Mouse (Mus musculus) kidney, postnatal 0 days (tissue): ENCODE measurements around the gene Cyfip2. TPM values are rescaled to one million over a fixed set of nuclear protein-coding genes. Genes with fewer than 3 reads are reported as not detected.

Experiments
- ATAC-seq: fragments of 200-750 bp; cut with Nextera tagmentation; replicated peaks from 2 replicates; pipeline ENCODE4 v1.8.0; 2017; ENCODE audit warnings: low read depth, moderate number of reproducible peaks, moderate TSS enrichment, moderate library complexity; ENCODE audit not compliant: low FRiP score
- DNase-seq: peaks from one replicate; pipeline ENCODE4 v3.0.0-alpha.2; 2016; ENCODE audit warnings: low spot score
- H3K27ac ChIP-seq: fragments of 300-500 bp; sonication (generic); 2 replicates; pipeline ENCODE4 v1.5.1; 2014; ENCODE audit warnings: mild to moderate bottlenecking
- H3K27me3 ChIP-seq: fragments of 300-500 bp; sonication (generic); 2 replicates; pipeline ENCODE4 v1.6.1; 2014; ENCODE audit warnings: low read length, mixed read lengths; ENCODE audit not compliant: insufficient read depth
- H3K36me3 ChIP-seq: fragments of 300-500 bp; sonication (generic); 2 replicates; pipeline ENCODE4 v1.6.1; 2014; ENCODE audit warnings: low read length, mixed read lengths; ENCODE audit not compliant: insufficient read depth
- H3K4me1 ChIP-seq: fragments of 300-500 bp; sonication (generic); replicated peaks from 2 replicates; pipeline ENCODE4 v1.6.1; 2014; ENCODE audit warnings: antibody characterized with exemption, low read length, mixed read lengths; ENCODE audit not compliant: insufficient read depth
- H3K4me2 ChIP-seq: fragments of 300-500 bp; sonication (generic); 2 replicates; pipeline ENCODE4 v1.6.1; 2014; ENCODE audit warnings: mild to moderate bottlenecking, low read length, moderate library complexity, mixed read lengths
- H3K4me3 ChIP-seq: fragments of 300-500 bp; sonication (generic); replicated peaks from 2 replicates; pipeline ENCODE4 v1.5.1; 2014; ENCODE audit warnings: low read depth, low read length
- H3K9ac ChIP-seq: fragments of 300-500 bp; sonication (generic); 2 replicates; pipeline ENCODE4 v1.6.1; 2014; ENCODE audit warnings: low read depth, low read length
- H3K9me3 ChIP-seq: fragments of 300-500 bp; sonication (generic); replicated peaks from 2 replicates; pipeline ENCODE4 v1.6.1; 2016; ENCODE audit warnings: low read length, inconsistent platforms, mixed read lengths
- CTCF ChIP-seq: IDR thresholded peaks from 2 replicates; pipeline ENCODE4 v1.5.1; 2016; ENCODE audit warnings: antibody characterized with exemption, low read depth, mild to moderate bottlenecking, moderate library complexity
- WGBS: fragments of 180-500 bp; shearing (Covaris S2); extraction: QIAGEN DNeasy Blood & Tissue Kit; methylation state at CpG from one replicate; pipeline ENCODE4 v1.1.7; 2014; 5-methylcytosine and 5-hydroxymethylcytosine counted together
- polyA plus RNA-seq: library from polyadenylated mRNA; unstranded; fragments of >200 nt; fragmentation: Nextera tagmentation; extraction: Ambion mirVana; gene quantifications from 2 replicates; pipeline ENCODE4 v1.2.1, GENCODE M21; 2015

The Cyfip2 gene
- polyA plus RNA-seq, 1 experiment from 2014 or later: 17.4 TPM

DNA sequence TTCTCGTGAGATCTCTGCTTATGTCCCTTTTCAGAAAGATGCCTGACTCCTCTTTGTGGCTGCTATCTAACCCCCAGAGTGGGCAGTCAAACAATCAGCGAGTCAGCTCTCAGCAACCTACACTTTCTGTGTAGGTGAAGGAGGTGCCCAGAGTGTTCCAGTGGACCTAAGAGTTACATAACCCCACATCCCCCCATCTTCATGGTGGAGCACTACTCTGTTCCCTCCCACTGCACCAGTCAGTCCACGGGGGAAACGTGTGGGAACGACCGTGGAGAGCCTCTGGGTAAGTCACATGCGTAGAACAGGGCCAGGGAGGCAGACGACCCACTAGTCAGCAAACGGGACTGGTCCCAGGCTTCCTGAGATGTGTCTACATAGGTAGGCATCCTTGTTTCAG, 93.3 kb downstream of the Cyfip2 start:
- Histone ChIP-seq H3K9ac (no peak overlapping the region), H3K9me3 (no peaks in the 10 kb centered on the region), H3K4me3 (no peak overlapping the region), H3K36me3 (no peaks in the 10 kb centered on the region), H3K27ac (no peak overlapping the region), H3K4me2 (no peak overlapping the region), H3K4me1 (peaks cover 8% of the 10 kb centered on the region; the same call in 1 of the 2 replicates), H3K27me3 (no peaks in the 10 kb centered on the region)
- WGBS: 76% methylated on average over 9 of the region's 9 CpGs
- no peak for DNase-seq
- no peak for TF ChIP-seq CTCF
- no peak for ATAC-seq

DNA sequence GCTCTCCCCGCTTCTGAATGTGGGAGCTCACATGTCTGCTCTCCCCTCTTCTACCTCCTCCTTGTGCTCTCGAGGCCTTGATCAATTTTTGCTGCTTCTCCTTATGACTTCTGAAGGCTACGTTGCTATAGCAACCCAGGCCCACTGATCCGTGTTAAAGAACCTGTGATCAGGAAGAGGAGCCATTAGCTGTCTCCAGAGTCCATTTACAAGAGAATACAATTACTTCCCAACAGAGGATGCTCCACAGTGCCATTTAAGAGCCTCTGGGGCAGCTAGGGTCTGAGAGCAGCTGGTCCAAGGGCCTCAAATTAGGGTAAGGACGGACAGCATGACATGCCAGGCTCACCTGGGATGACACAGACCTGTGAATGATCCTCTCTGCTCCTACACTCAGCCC, 94.1 kb downstream of the Cyfip2 start:
- no peaks in the 10 kb centered on the region for H3K36me3 ChIP-seq
- DNase-seq: no peak
- no peak for TF ChIP-seq CTCF
- H3K4me1 ChIP-seq: peaks cover 8% of the 10 kb centered on the region; the same call in 1 of the 2 replicates
- H3K4me3 ChIP-seq: no peak overlapping the region
- no peaks in the 10 kb centered on the region for H3K9me3 ChIP-seq
- no peak overlapping the region for H3K4me2 ChIP-seq
- WGBS: 33% methylated on average over 5 of the region's 5 CpGs
- no peaks in the 10 kb centered on the region for H3K27me3 ChIP-seq
- H3K27ac ChIP-seq: no peak overlapping the region
- no peak for ATAC-seq
- H3K9ac ChIP-seq: no peak overlapping the region

DNA sequence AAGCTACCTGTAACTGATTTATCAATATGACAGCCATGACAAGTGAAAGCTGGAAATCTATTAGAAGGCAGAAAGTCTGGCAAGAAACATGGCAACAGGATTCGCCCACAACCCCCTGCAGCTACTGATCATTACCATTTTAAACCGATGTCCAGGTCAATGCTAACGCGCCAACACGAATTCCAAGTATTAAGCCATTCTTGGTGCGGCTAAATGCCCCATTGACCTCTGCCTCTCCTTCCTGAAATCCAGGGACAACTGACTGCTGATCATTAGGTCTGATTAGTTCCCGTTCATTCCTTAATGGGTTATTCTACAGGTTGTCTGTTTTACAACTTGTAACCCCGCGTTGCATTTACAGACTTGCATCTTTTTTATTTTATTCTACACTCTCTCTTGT, 95.0 kb downstream of the Cyfip2 start:
- DNase-seq (no peak), ATAC-seq (no peak)
- no peak overlapping the region for H3K9ac ChIP-seq
- no peaks in the 10 kb centered on the region for H3K36me3 ChIP-seq
- no peak overlapping the region for H3K4me3 ChIP-seq
- no peaks in the 10 kb centered on the region for H3K9me3 ChIP-seq
- H3K27me3 ChIP-seq: no peaks in the 10 kb centered on the region
- H3K27ac ChIP-seq: no peak overlapping the region
- WGBS: 79% methylated on average over 9 of the region's 9 CpGs
- peaks cover 14% of the 10 kb centered on the region; the same call in 1 of the 2 replicates for H3K4me1 ChIP-seq
- no peak overlapping the region for H3K4me2 ChIP-seq
- no peak for TF ChIP-seq CTCF

DNA sequence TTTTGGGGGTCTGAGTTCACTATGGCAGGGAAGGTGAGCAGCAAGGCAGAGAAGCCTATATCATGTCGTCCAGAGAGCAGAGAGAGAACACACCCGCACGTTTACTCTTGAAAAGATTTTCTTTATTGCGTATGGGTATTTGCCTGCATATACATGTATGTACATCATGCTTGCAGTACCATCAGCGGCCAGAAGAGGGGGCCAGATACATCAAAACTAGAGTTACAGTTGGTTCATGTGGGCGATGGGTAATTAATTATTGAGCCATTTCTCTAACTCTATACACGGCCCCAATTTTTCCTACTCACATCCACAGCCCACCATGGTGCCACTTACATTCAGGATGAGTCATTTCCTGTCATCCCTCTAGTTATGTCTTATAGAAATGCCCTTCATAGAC, 96.0 kb downstream of the Cyfip2 start:
- H3K36me3 ChIP-seq: no peaks in the 10 kb centered on the region
- peaks cover 21% of the 10 kb centered on the region for H3K4me1 ChIP-seq
- 75% methylated on average over 7 of the region's 7 CpGs for WGBS
- no peak overlapping the region for H3K27ac ChIP-seq
- ATAC-seq (no peak), DNase-seq (peak; percentile 22)
- H3K9ac ChIP-seq: no peak overlapping the region
- TF ChIP-seq CTCF: peak; percentile 69
- no peaks in the 10 kb centered on the region for H3K9me3 ChIP-seq
- H3K4me3 ChIP-seq: no peak overlapping the region
- no peak overlapping the region for H3K4me2 ChIP-seq
- H3K27me3 ChIP-seq: no peaks in the 10 kb centered on the region

DNA sequence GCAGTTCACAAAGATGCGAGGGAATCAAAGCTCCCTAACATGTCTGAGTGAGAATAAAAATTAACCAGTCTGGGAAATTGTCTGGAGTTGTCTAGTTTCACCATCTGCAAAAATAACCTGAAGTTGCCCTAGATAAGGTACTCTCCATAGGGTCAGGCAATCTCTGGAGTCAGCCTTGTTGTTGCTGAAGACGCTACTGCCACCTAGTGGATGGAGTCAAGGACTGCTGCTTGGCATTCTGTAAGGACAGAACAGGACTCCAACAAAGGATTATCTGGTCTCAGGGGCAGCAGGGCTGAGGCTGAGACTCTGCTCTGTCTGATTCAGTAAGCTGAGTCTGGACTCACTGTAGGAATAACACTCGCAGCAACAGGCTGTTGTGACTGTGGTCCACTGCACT, 97.3 kb downstream of the Cyfip2 start:
- H3K27me3 ChIP-seq: no peaks in the 10 kb centered on the region
- TF ChIP-seq CTCF: peak; percentile 98
- H3K4me3 ChIP-seq: no peak overlapping the region
- no peaks in the 10 kb centered on the region for H3K36me3 ChIP-seq
- H3K4me2 ChIP-seq: no peak overlapping the region
- H3K27ac ChIP-seq: no peak overlapping the region
- WGBS: 23% methylated on average over 3 of the region's 3 CpGs
- peak; percentile 95 for DNase-seq
- no peaks in the 10 kb centered on the region for H3K9me3 ChIP-seq
- no peak overlapping the region for H3K9ac ChIP-seq
- ATAC-seq: peak; percentile 60
- peaks cover 24% of the 10 kb centered on the region for H3K4me1 ChIP-seq

DNA sequence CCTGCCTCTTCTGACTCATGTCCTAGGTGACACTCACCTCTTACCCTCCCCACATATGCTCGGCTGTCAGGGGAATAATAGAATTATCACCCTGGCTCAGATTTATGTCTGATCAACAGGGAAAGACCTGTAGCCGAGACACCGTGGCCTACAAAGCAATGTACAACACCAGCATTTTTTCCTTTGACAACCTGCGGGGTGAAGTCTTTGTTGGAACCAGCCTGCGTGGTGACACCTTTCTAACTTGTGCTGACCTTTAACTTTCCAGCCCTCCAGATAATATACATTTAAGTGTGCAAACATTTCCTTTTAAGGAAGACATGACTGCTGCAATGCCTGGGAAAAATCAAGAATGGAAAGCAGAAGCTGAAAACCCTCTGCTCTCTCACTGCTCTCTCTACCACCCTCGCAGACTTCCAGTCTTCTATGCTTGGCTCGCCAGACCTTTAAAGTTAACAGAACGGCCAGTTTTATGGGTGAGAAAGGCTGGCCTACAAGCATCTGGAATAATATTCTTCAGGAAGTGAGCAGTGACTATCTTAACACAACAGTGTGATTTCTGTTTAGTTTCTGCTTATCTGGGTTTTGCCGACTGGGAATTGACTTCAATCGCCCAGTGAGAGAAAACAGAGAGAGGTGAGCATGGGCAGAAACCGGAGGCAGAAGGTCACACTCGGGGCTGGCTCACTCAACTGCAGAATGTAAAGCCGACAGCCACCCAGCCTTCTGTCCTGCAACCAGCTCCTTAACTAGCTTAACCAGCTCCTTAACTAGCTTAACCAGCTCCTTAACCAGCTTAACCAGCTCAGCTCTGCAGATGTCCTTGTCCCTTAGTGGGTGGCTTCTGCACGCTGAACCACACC, 98.1 kb downstream of the Cyfip2 start:
- H3K27me3 ChIP-seq: no peaks in the 10 kb centered on the region
- 0 out of 2 replicates have a peak overlapping the region, but pooled peaks have one; percentile 8 for H3K9ac ChIP-seq
- H3K4me2 ChIP-seq: no peak overlapping the region
- no peak for TF ChIP-seq CTCF
- WGBS: 36% methylated on average over 14 of the region's 14 CpGs
- no peak overlapping the region for H3K4me3 ChIP-seq
- H3K36me3 ChIP-seq: no peaks in the 10 kb centered on the region
- peak overlapping the region; percentile 86 for H3K27ac ChIP-seq
- ATAC-seq (no peak), DNase-seq (peak; percentile 51)
- H3K4me1 ChIP-seq: peaks cover 24% of the 10 kb centered on the region
- H3K9me3 ChIP-seq: no peaks in the 10 kb centered on the region
